Mouse (Mus musculus) ES-E14 (cell line): ENCODE measurements at regions not wholly inside any gene's neighbourhood (a gene's known extent, or its start where the extent isn't known, plus 50 kb on each side); places are given as distances from the start of the nearest gene placed in this dataset.

Experiments used
- DNase-seq: peaks from one replicate; pipeline ENCODE4 v3.0.0-alpha.2; 2013; ENCODE audit warnings: low read depth, low spot score
- H3K27ac ChIP-seq: 2 replicates; pipeline ENCODE4 v1.5.1; 2012; ENCODE audit warnings: low read depth, mild to moderate bottlenecking, low read length, moderate library complexity, mixed read lengths; ENCODE audit not compliant: poor library complexity, insufficient read depth, severe bottlenecking
- H3K36me3 ChIP-seq: 2 replicates; pipeline ENCODE4 v1.6.1; 2012; ENCODE audit warnings: mild to moderate bottlenecking, low read length, moderate library complexity, mixed read lengths; ENCODE audit not compliant: control insufficient read depth, poor library complexity, insufficient read depth, severe bottlenecking
- H3K4me1 ChIP-seq, 2 experiments: fragments of 150-350 bp in 1 of 2; sonication (generic) in 1 of 2; 2 replicates each; pipeline ENCODE4 v1.6.1; 2012; ENCODE audit warnings: low read length in 2 of 2, mild to moderate bottlenecking in 1 of 2, mixed read lengths in 1 of 2; ENCODE audit not compliant: control insufficient read depth in 2 of 2, insufficient read depth in 2 of 2, poor library complexity in 1 of 2
- H3K4me3 ChIP-seq, 2 experiments: fragments of 150-350 bp in 1 of 2; sonication (generic) in 1 of 2; 2 replicates each; pipeline ENCODE4 v1.5.1; 2012; ENCODE audit warnings: low read length in 2 of 2, low read depth in 1 of 2, mild to moderate bottlenecking in 1 of 2, mixed read lengths in 1 of 2; ENCODE audit not compliant: insufficient read depth in 1 of 2, poor library complexity in 1 of 2, severe bottlenecking in 1 of 2
- H3K9ac ChIP-seq: 2 replicates; pipeline ENCODE4 v1.6.1; 2012; ENCODE audit warnings: low read depth, mild to moderate bottlenecking, low read length, mixed read lengths; ENCODE audit not compliant: poor library complexity, insufficient read depth, severe bottlenecking
- H3K9me3 ChIP-seq: fragments of 150-350 bp; sonication (generic); 2 replicates; pipeline ENCODE4 v1.6.1; 2012; ENCODE audit warnings: low read depth, mild to moderate bottlenecking, low read length; ENCODE audit not compliant: control insufficient read depth, insufficient read depth
- CHD2 ChIP-seq: IDR thresholded peaks from 2 replicates; pipeline ENCODE4 v1.6.1; 2014; ENCODE audit warnings: mild to moderate bottlenecking, low read depth, low read length, inconsistent platforms
- HCFC1 ChIP-seq: IDR thresholded peaks from 2 replicates; pipeline ENCODE4 v1.6.1; 2012; ENCODE audit warnings: low read length, inconsistent platforms, borderline replicate concordance; ENCODE audit not compliant: insufficient read depth
- MAFK ChIP-seq: IDR thresholded peaks from 2 replicates; pipeline ENCODE4 v1.6.1; 2014; ENCODE audit warnings: mild to moderate bottlenecking, low read depth, low read length, inconsistent platforms; ENCODE audit not compliant: insufficient read depth
- ZC3H11A ChIP-seq: IDR thresholded peaks from 2 replicates; pipeline ENCODE4 v1.6.1; 2012; ENCODE audit warnings: low read depth, mild to moderate bottlenecking, inconsistent platforms, low read length, borderline replicate concordance
- ZNF384 ChIP-seq: IDR thresholded peaks from 2 replicates; pipeline ENCODE4 v1.6.1; 2012; ENCODE audit warnings: low read depth, low read length, inconsistent platforms
- in situ Hi-C, 2 experiments: fragments of 600-800 bp; cut with MboI; formaldehyde crosslinking; loops; one replicate each; pipeline ENCODE4 v1.15.1; 2025; ENCODE audit warnings: low sequenced_read_pairs in 2 of 2, inconsistent platforms in 1 of 2; ENCODE audit not compliant: unreplicated experiment in 2 of 2

DNA sequence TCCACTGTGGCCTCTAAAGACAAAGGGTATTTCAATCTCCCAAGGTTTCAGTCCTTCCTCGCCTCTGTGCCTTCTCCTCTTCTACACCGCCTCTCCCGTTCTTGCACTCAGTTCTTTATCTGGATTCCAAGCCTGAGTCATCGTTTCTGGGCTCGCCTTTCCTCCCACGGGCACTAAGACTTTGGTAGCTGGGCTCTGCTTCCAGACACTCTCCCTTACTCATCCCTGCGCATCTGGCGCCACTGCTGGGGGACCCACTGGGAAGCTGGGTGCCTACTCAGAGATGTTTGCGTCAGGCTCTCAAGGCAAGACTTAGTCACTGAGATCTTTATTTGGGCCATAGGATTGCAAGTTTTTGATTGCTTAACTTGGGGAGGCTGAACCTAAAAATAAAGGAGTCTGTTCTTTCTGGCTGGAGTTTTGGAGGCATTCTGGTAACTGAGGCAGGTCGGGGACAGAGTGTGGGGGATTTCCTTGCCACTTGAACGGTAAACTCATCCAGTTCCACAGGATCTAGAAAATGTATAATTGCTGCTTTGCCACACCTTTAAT lies 143.5 kb upstream of the Phyhipl start:
- H3K4me3 ChIP-seq = no peak overlapping the region
- no peak overlapping the region for H3K27ac ChIP-seq
- H3K36me3 ChIP-seq = no peaks in the 10 kb centered on the region
- no peaks in the 10 kb centered on the region for H3K4me1 ChIP-seq
- no peak overlapping the region for H3K9ac ChIP-seq
- H3K9me3 ChIP-seq = peaks cover 3% of the 10 kb centered on the region
- in situ Hi-C loops = no loop called here
- TF ChIP-seq ZC3H11A (no peak), MAFK (no peak), HCFC1 (no peak), CHD2 (no peak), ZNF384 (no peak)
- no peak for DNase-seq

DNA sequence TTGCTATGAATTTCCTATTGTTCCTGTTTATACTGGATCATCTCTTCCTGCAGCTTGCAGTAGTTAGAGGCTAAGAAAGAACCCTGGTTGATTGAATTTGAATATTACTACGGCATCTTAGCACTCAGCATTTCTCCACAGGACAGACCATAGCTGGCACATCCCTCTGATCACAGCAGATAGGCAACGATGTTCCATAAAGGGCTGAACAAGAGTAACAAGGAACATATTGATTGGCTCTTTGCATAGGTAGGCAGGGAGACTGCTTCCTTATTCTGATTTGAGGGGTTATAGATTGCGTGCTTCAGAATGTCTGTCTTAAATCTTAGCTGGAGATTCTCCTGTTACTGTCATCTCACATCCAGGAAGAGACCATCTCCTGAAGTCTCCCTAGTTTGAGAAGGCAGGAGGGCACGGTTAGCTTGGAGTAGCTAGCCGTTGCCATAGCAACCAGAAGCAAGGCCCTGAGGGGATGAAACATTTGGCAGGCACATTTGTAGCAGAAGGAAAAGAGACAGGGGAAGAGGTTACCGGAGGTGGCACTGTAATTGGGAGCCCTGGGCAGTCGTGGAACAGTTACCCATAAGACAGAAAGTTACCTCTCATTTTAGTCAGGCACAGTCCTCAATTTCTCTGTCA lies 133.2 kb upstream of the Phyhipl start:
- no peak overlapping the region for H3K27ac ChIP-seq
- DNase-seq = no peak
- no peaks in the 10 kb centered on the region for H3K4me1 ChIP-seq
- in situ Hi-C loops = no loop called here
- peaks cover 9% of the 10 kb centered on the region for H3K9me3 ChIP-seq
- TF ChIP-seq CHD2 = no peak
- TF ChIP-seq MAFK = no peak
- no peak for TF ChIP-seq ZNF384
- no peak for TF ChIP-seq HCFC1
- no peak for TF ChIP-seq ZC3H11A
- H3K4me3 ChIP-seq = no peak overlapping the region
- no peaks in the 10 kb centered on the region for H3K36me3 ChIP-seq
- H3K9ac ChIP-seq = no peak overlapping the region

DNA sequence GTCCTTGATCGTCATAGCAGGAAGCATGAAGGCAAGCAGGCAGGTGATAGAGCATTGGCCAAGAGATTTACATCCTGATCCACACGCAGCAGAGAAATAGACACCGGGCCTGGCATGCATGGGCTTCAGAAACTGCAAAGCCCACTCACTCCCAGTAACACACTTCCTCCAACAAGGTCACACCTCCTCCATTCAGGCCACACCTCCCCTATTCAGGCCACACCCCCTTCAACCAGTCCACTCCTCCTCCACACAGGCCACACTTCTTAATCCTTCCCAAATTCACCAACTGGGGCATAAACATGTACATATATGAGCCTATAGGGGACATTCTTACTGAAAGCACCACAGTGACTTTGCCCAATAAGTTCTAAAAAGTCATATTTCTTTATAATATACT lies 125.3 kb upstream of the Phyhipl start:
- Histone ChIP-seq H3K36me3 (no peaks in the 10 kb centered on the region), H3K9me3 (no peaks in the 10 kb centered on the region), H3K4me3 (no peak overlapping the region), H3K9ac (no peak overlapping the region), H3K4me1 (peaks cover 0 to 2% of the 10 kb centered on the region in 2 experiments; a peak in 1 of 4 replicates), H3K27ac (no peak overlapping the region)
- in situ Hi-C loops = no loop called here
- DNase-seq = no peak
- TF ChIP-seq MAFK (no peak), ZNF384 (no peak), ZC3H11A (no peak), CHD2 (no peak), HCFC1 (no peak)

DNA sequence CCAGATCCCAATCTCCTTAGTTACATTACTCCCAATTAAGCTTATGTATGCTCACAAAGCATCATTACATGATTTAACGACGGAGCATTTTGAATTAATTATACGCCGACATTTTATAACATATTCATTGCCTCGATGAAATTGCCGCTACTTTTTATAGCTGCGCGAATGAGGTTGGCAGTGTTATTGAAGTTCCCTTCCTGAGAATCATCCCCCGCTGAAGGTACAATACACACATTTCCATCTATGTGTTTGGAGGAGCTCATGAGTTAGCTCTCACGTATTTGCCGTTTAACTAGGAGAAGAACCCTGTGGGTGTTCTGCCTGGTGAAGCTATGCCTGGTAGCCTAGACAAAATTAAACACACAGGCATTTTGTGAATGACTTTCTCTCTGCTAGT lies 122.8 kb upstream of the Phyhipl start:
- DNase-seq = no peak
- in situ Hi-C loops = no loop called here
- no peaks in the 10 kb centered on the region for H3K36me3 ChIP-seq
- TF ChIP-seq CHD2 (no peak), ZC3H11A (no peak), ZNF384 (no peak), HCFC1 (no peak), MAFK (no peak)
- H3K9ac ChIP-seq = no peak overlapping the region
- no peak overlapping the region for H3K27ac ChIP-seq
- no peak overlapping the region for H3K4me3 ChIP-seq
- H3K9me3 ChIP-seq = no peaks in the 10 kb centered on the region
- peaks cover 0 to 2% of the 10 kb centered on the region in 2 experiments; a peak in 1 of 4 replicates for H3K4me1 ChIP-seq
